Mouse (Mus musculus) gastrocnemius, postnatal 36 days (tissue): ENCODE results near the gene Kcnc2. TPM values are rescaled to one million over a fixed set of nuclear protein-coding genes. Genes with fewer than 3 reads are reported as not detected.

Source experiments
- total RNA-seq, 2 experiments: library from RNA; stranded (reverse); gene quantifications; 2 replicates each; pipeline ENCODE4 v1.2.3; 2021

Gene Kcnc2
- total RNA-seq, 2 experiments from 2014 or later = 0.15 to 0.17 TPM

Other genes with a start within 250 kb of the Kcnc2 start
- not detected for gene Glipr1l1, start 210.9 kb upstream of the Kcnc2 start, total RNA-seq
- gene Glipr1l2, start 187.8 kb upstream of the Kcnc2 start, total RNA-seq = not detected
- gene Glipr1l3, start 110.8 kb upstream of the Kcnc2 start, total RNA-seq = not detected
- not detected for gene Caps2, start 107.5 kb upstream of the Kcnc2 start, total RNA-seq